Mouse (Mus musculus) heart, postnatal 10 days (tissue): ENCODE results near the gene Anpep. TPM values are rescaled to one million over a fixed set of nuclear protein-coding genes. Genes with fewer than 3 reads are reported as not detected.
"Not testable (repeated sequence)": the region's sequence is repeated elsewhere in the genome, so short reads cannot be mapped to it uniquely, and the experiment has no call there.

ENCODE experiments used
- DNase-seq, 2 experiments: peaks; one replicate each; pipeline ENCODE4 v3.0.0; 2021
- intact Hi-C: fragments of 180-260 bp; cut with DNase I; formaldehyde crosslinking; loops from one replicate; pipeline ENCODE4 v1.15.1; 2025
- total RNA-seq, 2 experiments: library from RNA; stranded (reverse); gene quantifications; 2 replicates each; pipeline ENCODE4 v1.2.3; 2021

The Anpep gene
- total RNA-seq, 2 experiments from 2014 or later = 26.6 to 29.3 TPM

DNA sequence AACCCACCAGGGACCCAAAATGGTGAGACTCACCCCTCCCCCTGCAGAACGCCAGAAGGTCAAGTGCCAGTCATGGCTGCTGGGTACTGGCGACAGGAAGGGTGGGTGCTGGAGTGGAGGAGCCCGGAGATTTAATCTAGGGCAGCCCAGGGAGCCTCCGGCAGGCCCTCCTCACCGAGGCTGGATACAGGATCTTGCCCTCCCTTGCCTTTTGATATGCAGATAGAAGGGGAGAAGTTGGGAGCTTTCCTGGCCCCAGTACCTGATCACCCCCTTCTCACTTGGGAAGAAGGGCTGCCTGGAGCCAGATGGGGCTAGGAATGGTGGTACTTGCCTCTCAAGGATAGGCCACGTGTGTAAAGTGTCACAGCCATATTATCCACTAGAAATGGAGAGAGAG lies 42.5 kb downstream of the Anpep start:
- intact Hi-C loops = no loop called here
- no peak for DNase-seq

DNA sequence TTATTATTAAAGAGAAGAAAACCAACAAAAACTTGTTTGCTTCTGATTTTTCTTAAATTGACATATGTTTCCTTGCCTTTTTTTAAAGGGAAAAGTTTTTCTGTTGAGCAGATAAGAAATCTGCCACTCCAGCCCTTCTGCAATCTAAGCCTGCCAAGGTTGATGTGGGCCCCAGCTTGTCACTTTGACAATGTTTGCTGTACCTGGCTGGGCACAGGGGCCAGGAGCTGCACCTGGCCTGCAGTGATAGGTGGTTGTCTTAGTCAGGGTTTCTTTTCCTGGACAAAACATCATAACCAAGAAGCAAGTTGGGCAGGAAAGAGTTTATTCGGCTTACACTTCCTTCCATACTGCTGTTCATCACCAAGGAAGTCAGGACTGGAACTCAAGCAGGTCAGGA lies 47.5 kb downstream of the Anpep start:
- no peak for DNase-seq
- intact Hi-C loops = no loop called here

DNA sequence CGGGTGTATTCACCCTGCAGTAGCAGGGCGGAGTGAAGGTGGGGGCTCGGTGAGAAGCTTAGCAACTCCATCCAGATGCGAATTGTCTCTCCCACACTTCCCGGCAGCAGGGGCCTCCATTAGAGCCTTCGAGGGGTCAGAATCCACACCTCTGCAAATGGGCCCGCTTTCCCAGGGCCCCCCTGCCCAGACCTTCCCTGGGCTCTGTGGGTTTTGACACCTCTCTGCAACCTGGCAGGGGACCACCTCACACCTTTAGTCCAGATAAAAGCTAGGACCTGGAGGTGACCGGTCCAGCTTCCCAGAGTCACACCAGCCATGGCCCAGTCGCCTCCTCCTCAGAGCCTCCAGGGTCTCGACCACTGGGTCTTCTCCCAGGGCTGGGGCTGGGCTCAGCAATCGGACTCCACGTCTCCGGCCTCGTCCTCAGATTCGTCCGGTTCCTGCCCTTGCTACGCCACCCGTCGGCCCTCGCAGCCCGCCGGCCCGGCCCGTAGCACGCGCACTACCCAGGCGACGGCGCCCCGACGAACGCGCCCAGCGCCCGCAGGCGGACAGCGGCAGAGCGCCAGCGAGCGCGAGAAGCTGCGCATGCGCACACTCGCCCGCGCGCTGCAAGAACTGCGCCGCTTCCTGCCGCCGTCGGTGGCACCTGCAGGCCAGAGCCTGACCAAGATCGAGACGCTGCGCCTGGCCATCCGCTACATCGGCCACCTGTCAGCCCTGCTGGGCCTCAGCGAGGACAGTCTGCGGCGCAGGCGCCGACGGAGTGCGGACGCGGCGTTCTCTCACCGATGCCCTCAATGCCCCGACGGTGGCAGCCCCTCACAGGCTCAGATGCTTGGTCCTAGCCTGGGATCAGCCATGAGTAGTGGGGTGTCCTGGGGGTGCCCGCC lies 50.0 kb downstream of the Anpep start, which contains the start of gene Mesp2:
TSS of gene Mesp2 (plus strand) at position 117 of the 896 bp plus-strand sequence.
- peak; percentile 75 to 81 for DNase-seq
- intact Hi-C loops = no loop called here

DNA sequence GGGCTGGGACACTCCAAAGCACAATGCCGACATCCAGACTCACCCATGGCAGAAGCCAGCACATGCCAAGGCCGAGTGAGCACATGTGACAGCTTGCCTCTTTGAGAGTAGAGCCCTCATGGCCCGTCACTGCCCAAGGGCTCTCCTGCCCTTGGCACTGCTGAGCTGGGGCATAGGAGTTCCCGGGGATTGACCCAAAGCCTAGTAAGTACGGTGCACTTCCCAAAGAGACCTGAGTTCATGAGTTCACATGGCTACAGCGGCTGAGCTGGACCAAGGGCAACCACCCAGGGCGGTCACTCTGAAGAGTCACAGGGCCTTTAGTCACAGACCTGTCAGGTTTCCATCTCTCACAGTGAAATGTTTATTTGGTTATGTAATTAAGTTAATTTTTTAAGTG lies 52.3 kb downstream of the Anpep start:
- intact Hi-C loops = loop anchor here (5.0 to 10.0 kb wide), 3 partner anchors 49 to 276 kb away; no protein-coding TSS in a partner anchor
- DNase-seq = no peak

DNA sequence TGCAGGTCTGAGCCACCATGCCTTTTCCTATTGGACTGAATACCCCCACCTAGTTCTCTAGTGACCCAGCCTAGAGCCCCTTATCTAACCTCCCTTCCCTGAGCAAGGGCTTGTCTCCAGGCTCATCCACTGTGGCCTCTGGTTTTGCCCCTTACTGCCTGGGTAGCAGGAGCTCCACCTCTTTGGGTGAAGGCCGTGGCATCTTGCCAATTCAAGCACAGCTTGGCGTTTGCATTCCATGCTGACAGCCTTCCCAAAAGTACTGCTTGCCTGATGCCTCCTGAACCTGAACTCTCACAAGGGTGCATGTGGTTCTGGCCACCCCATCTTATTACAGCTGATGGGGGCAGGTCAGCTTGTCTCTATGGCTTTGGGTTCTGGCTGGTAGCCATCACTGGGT lies 57.0 kb downstream of the Anpep start:
- peak; percentile 52 to 60 for DNase-seq
- intact Hi-C loops = loop anchor here (10.0 kb wide), 2 partner anchors 191 to 281 kb away; no protein-coding TSS in a partner anchor

DNA sequence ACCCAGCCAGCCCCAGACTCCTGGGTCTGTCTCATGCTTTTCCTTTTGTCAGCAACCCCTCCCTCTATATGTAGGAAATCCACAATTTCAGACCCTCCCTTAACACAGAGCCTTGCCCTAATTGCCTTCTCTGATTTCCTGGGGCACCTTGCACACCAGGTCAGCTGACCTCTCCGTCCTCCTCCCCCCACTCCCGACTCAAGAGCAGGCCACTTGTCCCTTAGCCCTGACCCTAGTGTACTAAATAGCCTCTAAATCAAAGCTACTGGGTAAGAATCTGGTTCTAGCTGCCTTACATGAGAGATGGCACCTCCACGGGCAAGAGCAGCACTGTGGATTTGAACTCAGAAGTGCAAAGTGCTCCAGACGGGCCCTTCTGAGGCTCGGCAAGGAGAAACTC lies 58.8 kb downstream of the Anpep start:
- intact Hi-C loops = loop anchor here (10.0 kb wide), 2 partner anchors 193 to 283 kb away; no protein-coding TSS in a partner anchor
- DNase-seq = no peak

DNA sequence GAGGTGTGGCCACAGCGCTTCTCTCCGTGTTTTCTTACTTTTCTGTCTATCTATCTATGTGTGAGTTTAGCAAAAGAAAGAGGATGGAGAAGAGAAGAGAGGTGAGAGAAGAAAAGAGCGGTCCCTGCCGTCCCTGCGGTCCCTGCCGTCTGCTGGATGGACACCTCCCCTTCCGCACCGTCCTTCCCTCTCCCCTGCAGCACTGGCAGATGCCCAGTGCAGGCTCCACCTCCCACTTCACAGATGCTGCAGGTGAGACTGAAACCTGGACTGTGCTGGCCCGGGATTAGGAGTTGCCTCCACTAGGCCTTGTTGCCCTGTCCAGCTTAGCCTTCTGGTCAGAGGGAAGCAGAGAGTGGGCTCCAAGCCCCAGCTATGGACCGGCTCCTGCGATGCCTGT lies 59.5 kb downstream of the Anpep start:
- intact Hi-C loops = loop anchor here (10.0 kb wide), 2 partner anchors 193 to 283 kb away; no protein-coding TSS in a partner anchor
- no peak for DNase-seq

DNA sequence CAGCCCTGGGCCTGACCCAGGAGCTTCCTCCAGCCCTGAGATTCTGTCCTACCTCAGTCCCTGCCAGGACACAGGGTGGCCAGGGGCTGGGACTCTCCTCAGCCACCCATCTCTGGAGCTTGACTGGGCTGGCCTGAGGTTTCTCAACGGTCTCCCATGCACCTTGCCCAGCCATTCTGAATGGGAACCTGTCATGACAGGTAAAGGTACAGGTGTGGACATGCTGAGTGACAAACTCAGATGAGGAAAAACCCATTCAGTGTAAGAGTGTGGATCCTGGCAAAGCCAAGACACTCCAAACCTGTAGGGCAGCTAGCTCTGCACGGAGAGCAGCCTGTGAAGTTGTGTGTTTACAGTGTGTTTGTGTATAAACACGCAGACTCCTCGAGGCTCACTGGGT lies 60.5 kb downstream of the Anpep start:
- intact Hi-C loops = loop anchor here (10.0 kb wide), 2 partner anchors 194 to 284 kb away; no protein-coding TSS in a partner anchor
- no peak for DNase-seq

DNA sequence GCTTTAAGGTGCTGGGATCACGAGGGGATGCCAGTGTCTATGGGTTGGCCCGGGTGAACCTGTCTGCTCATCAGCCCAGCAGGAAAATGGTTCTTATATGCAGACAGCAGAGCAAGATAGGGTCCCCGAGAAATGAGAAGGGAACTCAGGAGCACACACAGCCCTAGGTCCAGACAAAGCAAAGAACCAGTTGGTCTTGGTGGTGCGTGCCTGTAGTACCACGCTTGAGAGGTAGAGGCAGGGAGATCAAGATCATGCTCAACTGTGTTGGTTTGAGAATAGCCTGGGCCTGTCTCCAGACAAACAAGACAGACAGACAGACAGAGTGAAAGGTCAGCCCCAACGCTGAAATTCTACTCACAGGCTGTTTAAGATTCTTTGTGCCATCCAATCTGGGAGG lies 61.4 kb downstream of the Anpep start:
- intact Hi-C loops = loop anchor here (1.0 kb wide), 1 partner anchor 115 kb away; no protein-coding TSS in a partner anchor
- DNase-seq = no peak

DNA sequence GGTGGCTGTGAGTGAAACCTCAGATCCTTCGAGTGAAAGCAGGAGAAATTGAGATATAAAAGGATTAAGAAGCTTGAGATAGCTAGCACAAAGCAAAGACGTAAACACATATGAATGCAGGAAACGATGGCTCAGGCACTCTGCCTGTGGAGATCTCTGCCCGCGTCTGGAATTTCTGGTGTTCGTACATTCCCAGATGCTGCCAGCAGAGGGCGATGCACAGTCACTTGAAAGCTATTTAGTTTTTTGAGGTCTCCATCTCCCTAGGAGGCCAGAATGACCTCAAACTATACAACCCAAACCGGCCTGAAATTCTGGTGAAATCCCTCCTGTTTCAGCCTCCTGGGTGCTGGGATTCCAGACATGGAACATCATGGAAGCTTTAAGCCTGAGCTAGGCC lies 61.8 kb downstream of the Anpep start:
- intact Hi-C loops = loop anchor here (1.0 kb wide), 1 partner anchor 115 kb away; no protein-coding TSS in a partner anchor
- peak; percentile 85 to 90 for DNase-seq

DNA sequence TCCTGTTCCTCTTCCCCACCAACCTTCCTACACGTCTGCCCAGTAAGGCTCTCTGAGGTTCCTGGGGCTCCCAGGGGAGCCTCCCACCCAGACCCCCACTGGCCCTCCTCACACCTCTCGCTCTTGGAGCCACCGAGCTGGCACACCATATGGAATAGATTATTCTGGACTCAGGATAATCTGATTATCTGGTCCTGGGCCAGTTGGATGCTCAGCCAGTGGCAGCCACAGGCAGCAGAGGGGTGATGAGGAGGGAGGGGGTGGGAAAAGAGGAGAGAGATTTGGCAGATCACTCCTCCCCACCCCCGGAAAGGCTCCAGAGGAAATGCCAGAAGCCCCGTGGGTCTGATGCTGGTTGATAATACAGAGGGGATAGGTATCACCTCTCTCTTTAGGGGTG lies 62.3 kb downstream of the Anpep start:
- intact Hi-C loops = loop anchor here (1.0 kb wide), 1 partner anchor 116 kb away; no protein-coding TSS in a partner anchor

DNA sequence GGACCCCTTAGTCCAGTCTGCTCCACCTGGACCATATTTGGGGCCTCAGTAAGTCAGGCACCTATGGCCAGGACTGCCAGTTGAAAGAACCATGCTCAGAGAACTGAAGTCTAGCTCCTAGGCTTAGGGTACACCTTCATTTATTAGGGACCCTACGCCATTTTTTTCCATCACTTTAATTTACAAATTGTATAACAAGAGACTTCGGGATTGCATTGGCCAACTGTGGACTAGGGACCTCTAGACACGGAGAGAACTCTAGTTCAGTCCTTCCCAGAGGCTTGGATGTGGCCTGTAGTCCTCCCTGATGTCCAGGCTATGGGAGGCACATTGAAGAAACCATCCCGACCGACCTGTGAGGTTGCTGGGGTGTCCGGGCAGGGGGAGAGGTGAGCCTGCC lies 67.2 kb downstream of the Anpep start, which contains the start of gene Mesp1:
TSS of gene Mesp1 (minus strand) at position 101 of the 400 bp plus-strand sequence.
- intact Hi-C loops = no loop called here
- no peak for DNase-seq

More for the DNA sequence above, 62.3 kb downstream of the Anpep start:
- no peak for DNase-seq

DNA sequence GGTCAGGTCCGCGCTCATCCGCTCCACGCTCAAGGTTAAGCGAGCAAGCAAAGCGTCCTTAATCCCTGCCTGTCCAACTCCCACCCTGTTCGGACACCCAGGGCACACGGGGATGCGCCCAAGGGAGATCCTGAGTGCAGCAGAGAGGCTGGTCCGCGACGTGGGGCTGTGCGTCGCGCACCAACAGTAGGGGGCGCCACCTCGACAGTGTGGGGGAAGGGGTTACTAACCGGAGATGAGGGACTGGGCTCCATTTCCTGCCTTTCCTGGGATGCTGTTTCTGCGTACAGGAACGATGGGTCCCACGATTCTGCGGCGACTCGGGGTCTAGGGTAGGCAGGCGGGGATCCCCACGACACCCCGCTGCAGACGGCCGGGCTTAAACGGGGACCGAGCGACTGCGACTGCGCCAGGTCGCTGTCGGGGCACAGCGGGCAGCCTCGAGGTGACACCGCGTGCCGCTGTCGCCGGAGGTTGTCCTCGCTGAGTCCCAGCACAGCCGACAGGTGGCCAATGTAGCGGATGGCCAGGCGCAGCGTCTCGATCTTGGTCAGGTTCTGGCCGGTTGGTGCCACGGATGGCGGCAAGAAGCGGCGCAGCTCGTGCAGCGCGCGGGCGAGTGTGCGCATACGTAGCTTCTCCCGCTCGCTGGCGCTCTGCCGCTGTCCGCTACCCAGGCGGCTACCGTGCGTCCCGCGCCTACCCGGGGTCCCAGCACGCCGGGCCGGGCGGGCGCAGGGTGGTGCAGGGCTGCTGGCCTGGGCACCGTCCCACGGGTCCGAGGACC lies 68.0 kb downstream of the Anpep start:
- intact Hi-C loops = no loop called here
- DNase-seq = peak; percentile 30 to 57

DNA sequence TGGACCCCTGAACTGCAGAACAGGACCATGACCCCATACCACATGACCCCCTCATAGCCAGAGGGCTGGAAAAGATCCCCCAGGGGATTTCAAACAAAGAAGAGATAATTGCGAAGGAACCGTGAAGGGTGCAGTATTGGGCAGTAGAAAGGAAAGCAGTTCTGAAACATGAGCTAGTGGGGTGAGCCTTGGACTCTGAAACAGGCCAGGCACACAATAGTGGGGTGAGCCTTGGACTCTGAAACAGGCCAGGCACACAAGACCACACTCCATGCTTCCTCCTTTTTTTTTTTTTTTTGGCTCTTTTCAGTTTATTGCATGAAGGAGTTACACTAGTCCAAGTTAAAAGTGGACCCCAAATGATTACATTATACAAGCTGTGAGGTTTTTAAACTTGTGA lies 71.0 kb downstream of the Anpep start:
- intact Hi-C loops, DNase-seq: not testable (repeated sequence)

DNA sequence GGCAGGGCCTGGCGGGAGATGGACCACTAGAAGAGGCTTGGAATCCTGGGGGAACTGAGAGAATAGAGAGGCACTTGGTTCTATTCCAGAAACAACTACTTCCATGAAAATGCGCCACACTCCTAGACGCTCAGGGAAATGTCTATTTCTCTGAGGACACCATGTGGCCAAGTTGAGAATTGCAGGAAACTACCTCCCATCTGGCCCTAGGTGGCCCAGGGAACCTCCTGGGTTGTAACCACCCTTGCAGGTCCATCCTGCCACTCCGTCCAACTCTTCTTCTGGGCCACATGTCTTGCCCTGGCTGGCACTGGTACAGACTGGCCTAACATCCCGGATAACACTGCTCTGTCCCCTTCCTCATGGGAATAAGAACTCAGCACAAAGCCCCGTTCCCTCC lies 74.6 kb downstream of the Anpep start:
- intact Hi-C loops = no loop called here

DNA sequence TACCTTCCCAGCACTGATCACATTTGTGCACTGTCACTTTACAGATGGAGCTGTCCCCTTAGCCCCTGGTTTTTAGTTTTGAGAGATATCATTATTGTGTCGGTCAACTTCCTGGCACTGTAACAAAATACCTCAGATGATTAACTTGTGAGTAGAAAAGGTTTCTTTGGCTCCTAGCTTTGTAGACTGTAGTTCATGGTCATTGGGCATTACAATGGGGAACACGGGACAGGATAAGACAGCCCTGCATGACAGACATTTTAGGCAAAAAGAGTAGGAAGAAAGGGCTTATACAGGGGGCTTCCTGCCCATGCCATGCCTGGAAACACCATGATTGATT lies 78.4 kb downstream of the Anpep start:
- intact Hi-C loops = loop anchor here (5.0 kb wide), 1 partner anchor 170 kb away; no protein-coding TSS in a partner anchor
- DNase-seq = no peak

More for the DNA sequence above, 74.6 kb downstream of the Anpep start:
- peak; percentile 78 to 88 for DNase-seq

DNA sequence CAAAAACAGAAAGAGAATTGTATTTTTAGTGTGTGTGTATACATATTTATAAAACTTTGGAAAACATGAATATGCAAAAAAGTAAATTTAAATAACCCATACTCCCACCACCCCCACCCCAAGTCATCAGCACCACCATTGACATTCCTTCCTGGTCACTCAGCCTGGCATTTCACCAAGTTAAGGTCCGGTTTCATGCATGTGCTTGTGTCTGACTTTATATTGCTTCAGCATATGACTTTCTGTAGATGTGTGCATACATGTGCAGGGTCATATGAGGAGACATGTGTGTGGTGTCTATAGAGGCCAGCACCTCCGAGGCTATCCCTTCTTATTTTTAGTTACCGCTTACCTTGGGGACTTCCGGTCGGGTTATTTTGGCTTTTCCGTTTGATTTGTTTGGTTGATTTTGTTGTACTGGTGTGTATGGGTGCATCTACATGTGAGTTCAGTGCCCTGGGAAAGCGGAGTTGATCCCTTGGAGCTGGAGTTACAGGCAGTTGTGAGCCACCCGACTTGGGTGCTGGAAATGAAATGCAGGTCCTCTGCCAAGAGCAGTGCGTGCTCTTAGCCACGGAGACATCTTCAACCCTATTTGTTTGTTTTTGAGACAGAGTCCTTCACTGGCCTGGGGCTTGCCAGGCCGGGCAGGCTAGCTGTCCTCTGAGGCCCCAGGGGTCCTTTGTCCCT lies 78.9 kb downstream of the Anpep start:
- DNase-seq = no peak
- intact Hi-C loops = loop anchor here (5.0 kb wide), 1 partner anchor 170 kb away; no protein-coding TSS in a partner anchor

DNA sequence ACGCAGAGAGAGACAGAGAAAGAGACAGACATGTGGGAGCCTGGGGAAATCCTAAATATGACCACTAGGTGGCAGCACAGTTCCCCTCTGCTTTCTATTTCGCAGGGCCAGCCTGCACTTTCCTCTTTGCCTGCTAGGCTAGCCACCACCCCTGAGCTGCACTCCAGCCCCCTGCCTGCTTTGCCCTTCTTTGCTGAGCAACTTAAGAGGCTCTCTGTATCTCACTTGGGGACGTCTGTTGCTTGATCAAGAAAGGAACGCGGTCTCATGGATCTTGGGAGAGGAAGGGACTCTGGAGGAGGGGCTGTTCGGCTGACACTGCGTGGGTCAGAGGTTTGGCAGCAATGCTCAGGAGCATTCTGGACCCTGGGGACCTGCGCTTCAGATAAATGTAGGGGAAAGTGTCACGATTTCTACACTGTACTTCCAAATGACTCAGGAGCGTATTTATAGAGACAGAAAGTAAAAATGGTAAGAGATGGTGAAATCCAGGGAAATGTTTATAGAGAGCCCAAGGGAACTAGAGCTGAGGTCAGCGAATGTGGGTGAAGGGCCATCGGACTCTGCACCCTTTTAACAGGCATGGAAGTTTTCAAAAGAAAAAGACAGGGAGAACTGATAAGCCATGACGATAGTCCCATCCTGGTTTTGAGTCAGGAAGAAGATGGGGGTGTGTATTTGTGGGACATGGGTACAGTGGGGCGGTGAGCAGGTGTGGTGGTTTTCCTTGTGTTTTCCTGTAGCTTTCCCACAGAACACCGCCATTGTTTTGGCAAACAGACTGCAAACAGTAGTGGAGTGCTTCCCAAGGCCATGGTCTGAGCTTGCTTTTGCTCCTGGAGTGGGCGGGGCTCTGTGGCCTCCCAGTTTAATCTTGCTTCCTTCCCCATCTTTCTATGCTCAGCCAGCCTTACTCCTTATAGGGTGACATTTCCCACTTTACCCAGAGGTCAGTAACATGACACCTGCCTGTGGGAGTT lies 79.9 kb downstream of the Anpep start:
- peak; percentile 86 to 88 for DNase-seq
- intact Hi-C loops = loop anchor here (5.0 kb wide), 1 partner anchor 169 kb away; no protein-coding TSS in a partner anchor
